Mouse (Mus musculus) cerebellum, adult 9-10 months (tissue): ENCODE measurements around the gene Cacna1c.
"Not testable (repeated sequence)": the region's sequence is repeated elsewhere in the genome, so short reads cannot be mapped to it uniquely, and the experiment has no call there.

ENCODE experiments used
- DNase-seq: peaks from one replicate; pipeline ENCODE4 v3.0.0; 2022

Cacna1c gene

DNA sequence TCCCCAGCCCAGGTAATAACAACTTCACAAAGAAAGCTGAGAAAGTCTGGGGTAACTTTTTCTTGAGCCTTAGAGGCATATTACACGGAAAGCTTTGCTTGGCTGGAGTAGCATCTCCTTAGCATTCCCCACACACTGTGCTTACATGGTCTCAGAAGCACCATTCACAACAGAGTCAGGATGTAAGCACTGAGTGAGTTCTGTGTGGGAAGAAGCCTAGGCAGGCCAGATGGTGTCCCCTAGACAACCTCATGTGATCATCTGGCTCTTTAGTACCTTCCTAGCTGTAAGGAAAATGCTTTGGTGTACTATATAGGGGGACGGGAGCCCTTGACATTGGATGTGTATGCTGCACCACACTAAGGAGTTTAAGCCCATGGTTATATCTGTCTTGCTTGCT, 563.7 kb downstream of the Cacna1c start:
- DNase-seq, result no peak

DNA sequence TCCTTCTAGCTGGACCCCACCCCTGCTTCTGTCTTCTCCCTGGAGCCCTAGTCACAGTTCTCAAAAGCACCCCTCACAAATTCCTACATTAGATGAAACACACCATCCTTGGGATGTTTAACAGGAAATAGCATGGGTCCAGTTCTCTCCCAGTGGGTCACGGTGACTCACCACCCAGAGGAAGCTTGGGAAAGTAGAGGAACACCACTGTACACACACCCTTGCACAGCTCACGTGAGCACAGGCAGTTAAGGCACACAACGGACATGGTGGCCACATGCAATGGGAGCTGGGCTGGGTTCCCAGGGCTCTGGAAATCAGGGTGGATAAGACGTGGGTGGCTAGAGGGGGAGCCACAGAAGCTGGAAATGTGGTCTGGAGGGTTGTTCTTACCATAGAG, 566.2 kb downstream of the Cacna1c start:
- no peak for DNase-seq

DNA sequence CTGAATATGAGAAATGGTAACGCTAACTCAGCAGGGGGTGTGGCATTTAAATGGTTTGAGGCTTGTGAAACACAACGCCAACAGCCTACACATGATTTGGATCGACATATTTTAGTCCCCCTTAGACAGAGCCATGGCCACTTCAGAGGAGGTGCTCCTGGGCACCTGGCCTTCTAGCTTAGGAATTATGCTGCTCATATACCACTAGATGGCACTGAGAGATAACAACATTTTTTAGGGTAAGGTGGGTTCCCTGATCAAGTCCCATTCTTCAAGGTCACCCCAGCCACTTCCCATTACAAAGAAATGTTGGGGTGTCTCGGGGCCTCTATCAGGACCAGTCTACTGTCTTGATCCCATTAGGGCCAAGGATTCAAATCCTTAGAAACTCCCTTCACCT, 570.0 kb downstream of the Cacna1c start:
- DNase-seq, result peak; percentile 60

DNA sequence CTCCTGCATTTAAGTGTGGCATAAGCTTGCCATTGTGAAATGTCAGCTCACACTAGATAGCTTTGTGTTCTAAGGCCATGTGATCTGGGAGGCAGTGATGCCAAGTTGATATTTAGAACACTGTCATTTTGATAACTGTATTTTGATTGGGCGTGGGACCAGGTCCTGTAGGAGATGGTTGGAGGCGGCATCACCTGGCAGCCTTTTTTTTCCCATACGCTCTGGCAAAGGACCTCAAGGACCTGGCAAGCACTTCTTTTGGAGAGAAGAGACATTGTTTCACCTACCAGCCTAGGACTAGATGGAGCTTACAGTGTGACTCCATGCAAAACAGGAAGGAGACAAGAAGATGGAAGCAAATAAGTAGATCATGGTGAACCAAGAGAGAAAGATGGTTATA, 572.6 kb downstream of the Cacna1c start:
- peak; percentile 55 for DNase-seq

DNA sequence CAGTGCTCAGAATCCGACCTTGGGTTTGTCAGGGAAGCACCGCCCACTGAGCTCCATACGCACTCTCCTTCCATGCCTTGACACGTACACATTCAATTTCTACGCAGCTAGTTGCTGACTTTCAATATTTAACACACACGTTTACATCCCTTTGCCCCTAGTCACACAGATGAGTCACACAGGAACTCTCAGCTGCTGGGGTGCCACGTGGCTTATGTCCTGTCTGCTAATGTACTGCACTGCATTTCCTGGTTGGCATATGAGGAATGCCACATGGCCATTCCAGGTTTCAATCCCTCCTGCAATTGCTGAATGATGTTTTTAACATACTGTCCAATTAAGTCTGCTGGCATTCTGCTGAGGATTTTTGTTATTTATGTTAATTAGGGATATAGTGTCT, 574.4 kb downstream of the Cacna1c start:
- DNase-seq, result no peak

DNA sequence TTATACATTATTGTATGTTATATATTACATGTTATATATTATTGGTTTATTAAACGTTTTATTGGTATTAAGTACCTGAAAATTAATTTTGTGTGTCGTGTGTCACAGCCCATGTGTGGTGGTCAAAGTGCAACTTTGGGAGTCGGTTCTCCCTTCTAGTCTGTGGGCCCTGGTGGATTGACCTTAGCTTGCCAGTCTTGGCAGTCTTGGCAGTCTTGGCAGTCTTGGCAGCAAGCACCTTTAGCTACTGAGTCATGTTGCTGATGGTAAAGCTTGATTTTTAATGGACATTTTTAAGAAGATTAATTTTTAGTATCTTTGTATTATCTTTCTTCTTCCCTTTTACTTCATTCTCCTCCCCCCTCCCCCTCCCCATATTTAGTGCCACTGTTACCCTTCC, 574.8 kb downstream of the Cacna1c start:
- no peak for DNase-seq

DNA sequence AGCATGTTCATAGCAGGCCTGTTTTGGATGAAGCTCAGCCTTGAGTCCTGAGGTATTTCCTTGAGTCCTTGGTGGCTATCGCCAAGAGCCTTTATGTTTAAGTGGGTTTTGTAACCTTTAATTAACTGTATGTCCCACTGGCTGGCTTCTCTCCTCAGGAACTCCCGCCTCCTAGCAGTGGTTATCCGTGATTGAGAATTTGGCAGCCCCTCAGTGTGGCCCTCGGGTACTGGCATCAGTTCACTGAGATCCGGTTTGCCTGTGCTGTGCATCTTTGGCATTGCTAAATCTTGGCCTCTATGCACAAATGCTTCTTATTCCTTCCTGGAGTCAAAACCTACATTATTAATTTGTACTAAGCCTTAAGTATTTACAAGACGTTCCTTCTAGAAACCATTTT, 587.3 kb downstream of the Cacna1c start:
- no peak for DNase-seq

DNA sequence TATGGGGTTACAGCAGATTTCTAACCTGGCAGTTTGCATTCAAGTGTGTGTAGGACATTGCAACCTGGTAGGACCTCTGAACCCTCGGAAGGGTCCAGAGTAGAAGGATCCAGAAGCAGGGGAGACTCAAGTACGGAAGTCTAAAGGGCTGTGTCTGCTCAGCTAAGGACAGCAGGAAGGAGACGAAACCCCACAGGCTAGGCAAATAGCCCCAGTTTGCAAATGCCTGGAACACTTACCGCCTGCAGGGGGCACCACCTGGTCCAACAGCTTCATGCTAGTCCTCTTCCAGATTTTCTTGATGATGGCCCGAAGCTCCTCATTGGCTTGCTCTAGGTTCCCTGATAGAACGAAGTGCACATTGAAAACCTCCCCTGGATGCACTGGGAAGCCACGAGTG, 590.2 kb downstream of the Cacna1c start:
- peak; percentile 51 for DNase-seq

DNA sequence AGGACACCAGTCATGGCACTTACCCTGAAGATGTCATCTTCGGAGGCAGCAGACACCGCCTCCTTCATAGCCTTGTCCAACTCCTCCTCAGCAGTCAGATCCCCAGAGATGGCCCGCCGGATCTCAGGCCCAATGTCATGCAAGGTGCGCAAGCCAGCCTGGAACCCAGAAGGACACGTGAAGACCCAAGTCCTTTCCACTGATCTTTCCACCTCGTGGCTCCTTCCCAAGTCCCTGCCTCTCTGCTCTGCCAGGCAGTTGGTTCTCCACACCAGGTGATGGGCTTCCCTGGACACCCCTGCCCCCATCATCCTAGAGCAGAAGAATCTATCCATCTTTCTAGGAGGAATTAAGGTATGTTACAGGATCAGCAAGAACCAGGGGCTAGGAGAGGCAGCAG, 592.4 kb downstream of the Cacna1c start:
- DNase-seq, result no peak

DNA sequence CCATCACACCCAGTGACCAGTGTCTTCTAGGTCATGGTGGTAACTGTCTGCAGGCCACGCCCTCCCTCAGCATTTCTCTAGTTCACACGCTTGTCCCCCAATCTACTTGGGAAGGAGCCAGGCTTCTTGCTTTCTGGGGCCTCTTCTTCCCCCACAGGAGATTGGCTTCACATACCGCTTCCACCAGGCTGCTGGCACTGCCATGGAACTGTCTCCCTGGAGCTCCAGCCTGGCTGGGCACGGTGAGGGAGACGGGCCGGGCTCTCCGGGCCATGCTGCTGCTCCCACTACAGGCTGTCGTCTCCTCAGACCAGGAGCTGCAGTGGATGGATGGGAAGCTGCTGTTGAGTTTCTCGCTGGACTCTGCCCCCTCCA, 600.5 kb downstream of the Cacna1c start:
- DNase-seq, result peak; percentile 38

DNA sequence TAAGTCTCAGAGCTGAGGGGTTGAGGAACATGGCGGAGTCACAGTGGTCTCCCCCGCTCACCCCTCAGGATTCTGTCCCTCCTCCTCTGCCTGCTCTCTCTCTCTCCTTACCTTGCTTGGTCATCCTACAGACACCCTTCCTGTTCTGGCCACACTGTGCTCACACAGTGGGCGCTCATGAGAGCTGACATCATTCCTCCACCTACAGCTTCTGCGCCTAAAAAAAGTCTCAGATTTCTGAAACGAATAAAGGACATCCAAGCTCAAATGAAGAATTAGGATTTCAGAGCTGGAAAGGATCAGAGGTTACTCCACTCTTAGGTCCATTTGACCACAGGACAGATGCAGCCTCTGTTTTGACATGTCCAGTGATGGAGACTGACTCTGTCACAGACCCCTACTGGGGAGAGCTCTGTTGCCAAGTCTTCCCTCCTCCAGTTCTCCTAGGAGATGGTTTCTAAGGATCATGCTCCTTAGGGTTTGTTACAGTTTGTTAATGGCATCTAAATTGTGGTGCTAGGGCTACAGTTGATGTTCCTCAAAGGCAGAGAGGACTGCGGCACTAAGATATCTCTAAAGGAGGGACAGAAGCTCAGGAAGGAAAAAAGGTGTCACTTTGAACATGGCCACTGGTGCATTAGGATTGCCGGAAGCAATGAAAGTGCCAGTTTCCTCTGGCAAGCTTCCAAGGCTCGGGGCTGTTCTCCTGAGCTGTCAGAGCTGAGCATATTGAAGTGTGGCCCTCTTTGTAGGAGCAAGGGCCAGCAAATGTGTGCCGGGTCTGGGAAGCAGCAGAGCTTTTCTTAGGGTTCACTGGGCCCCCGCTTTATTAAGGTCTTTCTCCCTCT, 601.2 kb downstream of the Cacna1c start:
- peak; percentile 48 for DNase-seq

DNA sequence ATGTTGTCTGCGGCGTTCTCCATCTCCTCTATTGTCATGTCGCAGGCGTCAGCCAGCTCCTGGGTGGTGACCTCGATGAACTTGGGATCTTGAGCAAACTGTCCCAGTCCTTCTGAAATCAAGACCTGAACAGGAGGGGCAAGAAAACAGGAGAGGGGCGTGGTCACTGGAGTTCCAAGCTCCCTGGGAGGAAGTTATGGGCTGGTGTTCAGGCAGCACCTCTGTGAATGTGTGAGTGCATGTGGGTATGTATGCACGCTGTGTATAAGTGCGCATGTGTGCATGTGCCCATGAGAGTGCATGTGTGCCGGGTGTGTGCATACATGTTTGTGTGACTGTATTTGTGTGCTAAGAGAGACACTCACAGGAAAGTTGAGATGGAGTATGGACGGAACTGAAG, 602.1 kb downstream of the Cacna1c start:
- DNase-seq, result no peak

DNA sequence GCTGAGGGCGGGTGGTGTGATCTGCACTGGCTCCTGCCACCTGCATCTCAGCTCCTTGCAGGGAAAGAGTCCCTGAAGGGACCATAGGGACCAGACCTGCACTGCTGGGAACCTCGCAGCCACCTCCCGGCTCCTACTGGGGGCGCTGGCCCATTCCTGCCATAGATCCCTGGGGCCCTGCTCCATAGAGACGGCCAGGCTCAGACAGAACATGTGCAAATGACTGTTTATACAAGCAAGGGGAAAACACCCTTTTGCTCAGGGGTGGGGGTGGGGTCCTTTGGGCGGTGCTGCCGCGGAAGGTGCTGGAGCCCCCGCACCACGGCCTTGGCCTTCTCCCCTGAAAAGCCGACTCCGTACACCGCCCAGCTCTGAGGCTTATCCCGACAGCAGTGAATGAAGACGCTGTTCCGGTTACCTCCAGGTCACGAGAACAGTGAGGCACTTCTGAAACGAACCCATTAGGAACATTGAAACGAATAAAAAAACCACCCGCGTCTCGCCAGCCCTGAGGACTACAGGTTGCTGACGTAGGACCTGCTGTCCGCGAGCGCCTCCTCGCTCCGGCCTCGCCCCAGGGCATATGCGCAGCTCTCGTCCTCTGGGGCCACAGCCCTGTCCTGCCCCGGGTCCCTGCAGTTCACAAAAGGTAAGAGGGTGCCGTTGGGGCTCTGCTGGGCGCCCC, 602.7 kb downstream of the Cacna1c start:
- DNase-seq, result no peak

DNA sequence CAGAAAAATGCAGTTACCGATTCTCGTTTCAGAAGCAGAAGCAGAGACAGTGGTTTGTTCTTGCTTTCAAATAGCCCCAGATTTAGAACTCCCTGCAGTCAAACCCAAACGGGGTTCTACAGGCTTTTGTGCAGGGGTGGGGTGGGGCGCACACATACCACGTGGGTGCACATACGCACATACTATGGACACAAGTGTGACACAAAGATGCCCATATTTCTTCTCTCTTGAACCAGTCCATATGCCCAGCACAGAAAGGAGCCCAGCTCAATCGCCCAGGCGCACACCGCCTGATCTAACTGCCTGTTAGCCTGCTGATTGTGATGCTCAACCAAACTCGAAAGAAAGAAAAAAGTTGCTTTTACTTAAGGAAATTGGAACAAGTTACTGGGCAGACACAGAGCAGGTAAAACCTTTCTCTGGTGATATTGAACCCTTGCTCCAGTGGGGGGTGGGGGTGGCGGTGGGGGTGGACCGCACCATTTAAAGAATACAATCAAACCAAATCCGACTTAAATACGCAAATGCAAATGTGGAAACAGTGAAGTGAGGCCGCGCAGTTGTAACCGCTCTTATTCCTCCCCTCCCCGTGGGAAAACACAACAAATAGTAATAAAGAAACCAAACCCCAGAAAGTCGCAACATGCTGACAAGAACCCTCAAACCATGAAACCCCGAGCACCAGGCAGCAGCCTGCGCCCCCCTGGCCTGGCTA, 603.4 kb downstream of the Cacna1c start:
- DNase-seq, result no peak

DNA sequence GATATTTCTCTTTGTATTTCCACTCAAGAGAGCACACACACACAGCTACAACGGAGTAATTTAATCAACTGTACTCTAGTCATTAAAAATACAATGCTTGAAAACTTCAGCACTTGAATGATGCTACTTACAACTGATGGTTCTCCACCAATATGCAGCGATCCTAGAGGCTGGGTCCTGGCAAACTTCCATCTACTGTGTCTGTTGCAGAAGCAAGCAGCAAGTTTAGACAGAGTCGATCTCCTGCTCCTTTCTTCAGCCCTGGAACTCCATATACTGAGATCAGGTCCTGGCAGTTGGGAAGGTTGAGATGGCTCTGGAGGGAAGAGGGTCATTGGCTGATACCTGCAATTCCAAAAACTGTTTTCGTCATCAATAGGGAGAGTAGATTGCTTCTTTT, 617.5 kb downstream of the Cacna1c start:
- DNase-seq, result not testable (repeated sequence)

DNA sequence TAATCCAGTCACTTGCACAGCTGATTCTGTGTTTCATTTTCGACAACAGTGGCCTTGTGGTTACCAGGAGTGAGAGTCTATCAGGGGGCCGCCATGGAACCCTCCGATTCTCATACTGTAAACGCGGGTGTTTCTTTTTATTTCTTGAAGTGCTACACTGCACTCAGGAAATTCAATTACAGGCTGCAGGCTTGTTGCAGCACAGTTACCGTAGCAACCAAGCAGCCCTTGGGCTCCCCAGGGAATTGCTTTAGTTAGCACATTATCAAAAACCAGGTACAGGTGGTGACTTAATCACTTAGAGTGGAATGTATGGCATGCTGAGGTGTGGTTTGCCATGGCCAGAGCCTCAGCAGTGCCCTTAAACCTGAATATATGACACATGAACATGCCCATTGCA, 621.9 kb downstream of the Cacna1c start:
- no peak for DNase-seq

DNA sequence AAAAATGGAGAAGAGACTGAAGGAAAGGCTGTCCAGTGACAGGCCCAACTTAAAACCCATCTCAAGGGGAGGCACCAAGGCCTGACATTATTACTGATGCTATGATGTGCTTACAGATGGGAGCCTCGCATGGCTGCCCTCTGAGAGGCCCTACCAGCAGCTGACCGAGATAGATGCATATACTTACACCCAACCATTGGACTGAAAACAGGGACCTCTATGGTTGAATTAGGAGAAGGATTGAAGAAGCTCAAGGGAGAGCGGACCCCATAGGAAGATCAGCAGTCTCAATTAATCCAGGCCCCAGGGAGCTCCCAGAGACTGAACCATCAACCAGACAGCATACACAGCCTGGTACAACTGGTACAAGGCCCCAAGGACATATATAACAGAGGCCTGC, 628.4 kb downstream of the Cacna1c start:
- DNase-seq, result no peak

DNA sequence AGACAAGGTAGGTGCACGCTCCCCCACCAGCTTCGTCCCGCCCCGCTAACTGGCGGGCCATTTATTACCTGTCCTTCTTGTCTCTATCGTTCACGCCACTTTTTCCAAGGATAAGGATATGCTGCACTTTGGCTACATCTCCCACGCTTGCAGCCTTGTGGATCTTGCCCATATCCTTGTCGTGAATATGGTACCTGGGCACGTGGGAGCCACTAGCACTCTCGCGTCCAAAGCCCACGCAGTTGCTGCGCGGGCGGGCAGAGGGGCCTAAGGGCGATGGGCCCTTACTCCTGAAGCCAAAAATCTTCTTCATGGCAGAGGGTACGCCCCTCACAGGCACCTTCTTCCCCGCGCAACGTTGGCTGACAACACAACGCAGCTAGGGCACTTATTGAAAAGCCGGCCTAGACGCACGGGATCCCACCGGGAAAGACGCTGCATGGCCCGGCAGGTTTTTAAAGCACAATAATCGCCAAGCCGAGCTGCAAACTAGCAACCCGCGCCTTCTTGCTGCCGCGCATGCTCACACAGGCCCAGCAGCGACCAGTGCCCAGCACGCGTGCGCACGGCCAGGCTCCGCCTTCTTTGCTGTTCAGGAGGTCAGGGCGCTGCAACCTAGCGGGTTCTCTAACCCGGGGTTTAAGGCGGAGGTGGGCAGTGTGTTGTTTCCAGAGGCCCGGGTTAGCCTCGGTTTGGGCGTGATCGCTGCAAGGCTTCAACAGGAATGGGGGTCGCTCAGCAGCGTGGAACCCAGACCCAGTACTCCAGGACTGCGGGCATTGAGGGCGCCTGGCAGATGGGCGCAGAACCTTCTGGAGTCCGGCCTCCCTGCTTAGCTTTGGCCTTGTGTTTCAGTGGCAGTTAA, 634.2 kb downstream of the Cacna1c start, which contains the start of gene Ankrd26:
Gene Ankrd26 (minus strand): TSS at position 482 of the 865 bp plus-strand sequence.
- peak; percentile 94 for DNase-seq

DNA sequence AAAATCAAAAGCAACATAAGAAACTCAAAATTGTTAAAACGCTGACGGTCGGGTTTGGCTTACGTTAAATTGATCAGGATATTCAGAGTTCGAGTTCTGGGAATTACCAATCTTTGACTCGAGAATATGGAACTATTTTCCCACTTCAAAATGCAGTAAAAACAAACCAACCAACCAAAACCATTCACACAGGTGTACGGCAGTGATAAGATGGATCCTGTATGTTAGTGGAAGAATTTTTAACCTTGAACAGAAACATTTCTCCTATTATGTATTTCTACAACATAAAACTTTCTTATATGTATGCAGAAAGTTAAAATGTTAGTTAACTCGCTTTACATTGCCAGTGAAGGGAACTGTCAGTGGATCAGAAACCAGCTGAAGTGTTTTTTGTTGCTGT, 635.0 kb downstream of the Cacna1c start:
- no peak for DNase-seq

DNA sequence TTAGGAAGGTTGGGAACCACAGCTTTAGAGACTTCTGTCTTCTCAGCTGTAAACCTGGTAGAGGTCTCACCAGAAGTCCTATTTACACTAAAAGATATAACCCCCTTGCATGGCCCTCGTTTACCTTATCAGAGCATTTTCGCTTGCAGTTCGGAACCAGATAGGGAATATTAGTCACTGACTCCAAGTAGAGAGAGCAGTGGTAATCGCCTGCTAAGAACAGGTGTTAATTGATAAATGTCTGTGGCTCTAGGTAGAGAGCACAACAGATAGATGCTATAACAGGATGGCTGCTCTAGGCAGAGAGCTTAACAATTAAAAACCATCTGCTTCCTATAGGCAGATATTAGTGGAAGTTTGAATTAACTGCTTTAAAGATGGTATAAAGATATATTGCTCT, 657.6 kb downstream of the Cacna1c start:
- no peak for DNase-seq
